Mouse (Mus musculus): ENCODE measurements around the gene Reps1. TPM values are rescaled to one million over a fixed set of nuclear protein-coding genes. Genes with fewer than 3 reads are reported as not detected.
"Not testable (repeated sequence)": the region's sequence is repeated elsewhere in the genome, so short reads cannot be mapped to it uniquely, and the experiment has no call there.

The Reps1 gene
- total RNA-seq, 1 experiment from 2014 or later: 47.9 TPM

- ATAC-seq (replicated peaks; ENCODE audit: insufficient number of reproducible peaks, low FRiP score, low TSS enrichment, poor library complexity, severe bottlenecking): no peak
These were observed 62.7 kb downstream of the Reps1 start for GRCm38 (mm10) chr10:18118336-18118735.

- no peak for ATAC-seq (replicated peaks; ENCODE audit: insufficient number of reproducible peaks, low FRiP score, low TSS enrichment, poor library complexity, severe bottlenecking)
These were observed 74.6 kb downstream of the Reps1 start for GRCm38 (mm10) chr10:18130276-18130675.

GRCm38 (mm10) chr10:18131666-18132650, 76.3 kb downstream of the Reps1 start:
- ATAC-seq (replicated peaks; ENCODE audit: insufficient number of reproducible peaks, low FRiP score, low TSS enrichment, poor library complexity, severe bottlenecking): no peak

- not testable (repeated sequence) for ATAC-seq (replicated peaks; ENCODE audit: insufficient number of reproducible peaks, low FRiP score, low TSS enrichment, poor library complexity, severe bottlenecking)
These were observed 83.3 kb downstream of the Reps1 start for GRCm38 (mm10) chr10:18138853-18139503.

GRCm38 (mm10) chr10:18139615-18140014, 84.0 kb downstream of the Reps1 start:
- ATAC-seq (replicated peaks; ENCODE audit: insufficient number of reproducible peaks, low FRiP score, low TSS enrichment, poor library complexity, severe bottlenecking): no peak

GRCm38 (mm10) chr10:18141389-18141788, 85.7 kb downstream of the Reps1 start:
- no peak for ATAC-seq (replicated peaks; ENCODE audit: insufficient number of reproducible peaks, low FRiP score, low TSS enrichment, poor library complexity, severe bottlenecking)

GRCm38 (mm10) chr10:18142231-18142630, 86.6 kb downstream of the Reps1 start:
- no peak for ATAC-seq (replicated peaks; ENCODE audit: insufficient number of reproducible peaks, low FRiP score, low TSS enrichment, poor library complexity, severe bottlenecking)

GRCm38 (mm10) chr10:18147224-18147623, 91.6 kb downstream of the Reps1 start:
- no peak for ATAC-seq (replicated peaks; ENCODE audit: insufficient number of reproducible peaks, low FRiP score, low TSS enrichment, poor library complexity, severe bottlenecking)

- no peak for ATAC-seq (replicated peaks; ENCODE audit: insufficient number of reproducible peaks, low FRiP score, low TSS enrichment, poor library complexity, severe bottlenecking)
These were observed 106.8 kb downstream of the Reps1 start for GRCm38 (mm10) chr10:18162435-18162971.

Other genes starting within 250 kb of the Reps1 start
- 129 to 223 TPM (median 161 TPM) in 3 replicates for gene Heca, start 107.8 kb upstream of the Reps1 start, total RNA-seq (2017)
- 279 to 315 TPM (median 280 TPM) in 3 replicates for gene Abracl, start 32.6 kb upstream of the Reps1 start, total RNA-seq (2017)
- not detected in 3 replicates for gene Ect2l, start 155.0 kb downstream of the Reps1 start, total RNA-seq (2017)
- 10.0 to 14.3 TPM (median 11.8 TPM) in 3 replicates for gene Ccdc28a, start 179.1 kb downstream of the Reps1 start, total RNA-seq (2017)

Data from monocyte, adult 5-6 weeks (primary cell).